Mouse (Mus musculus) left cerebral cortex, postnatal 10 days (tissue): ENCODE data around the gene Kif5a. TPM values are rescaled to one million over a fixed set of nuclear protein-coding genes. Genes with fewer than 3 reads are reported as not detected.

ENCODE experiments used
- DNase-seq, 2 experiments: peaks; one replicate each; pipeline ENCODE4 v3.0.0; 2021 to 2022; ENCODE audit warnings: low spot score in 2 of 2, mixed read lengths in 1 of 2; ENCODE audit errors: extremely low spot score in 1 of 2
- intact Hi-C: fragments of 180-260 bp; cut with DNase I; formaldehyde crosslinking; loops from one replicate; pipeline ENCODE4 v1.15.1; 2025
- total RNA-seq, 2 experiments: library from RNA; stranded (reverse); gene quantifications; 2 replicates each; pipeline ENCODE4 v1.2.3; 2021

The Kif5a gene
- total RNA-seq, 2 experiments from 2014 or later = 468 to 479 TPM

DNA sequence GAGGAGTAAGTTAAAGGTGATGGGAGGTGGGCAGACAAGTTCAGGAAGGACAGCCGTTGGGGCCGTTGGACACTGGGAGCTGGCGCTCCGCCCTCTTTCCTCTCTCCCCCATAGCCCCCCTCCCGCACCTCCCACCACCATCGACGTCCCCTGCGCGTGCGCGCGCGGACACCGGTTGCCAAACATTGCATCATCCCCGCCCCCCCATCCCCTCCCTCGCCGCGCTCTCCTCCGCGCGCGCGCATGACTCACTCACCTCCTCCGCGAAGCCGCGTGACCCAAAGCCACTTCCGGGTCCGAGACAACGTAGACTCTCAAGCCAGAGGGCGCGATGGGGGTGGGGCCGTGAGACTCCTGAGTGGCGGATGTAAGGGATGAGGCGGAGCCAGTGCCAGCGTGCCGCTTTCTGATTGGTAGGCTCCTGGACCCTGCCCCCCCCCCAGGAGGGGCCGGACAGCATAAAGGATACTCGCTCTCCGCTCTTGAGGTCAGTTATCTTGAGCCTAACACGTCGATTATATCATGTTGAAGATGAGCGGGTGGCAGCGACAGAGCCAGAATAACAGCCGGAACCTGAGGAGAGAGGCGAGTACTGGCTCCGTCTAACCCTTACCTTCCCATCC, 27.3 kb upstream of the Kif5a start:
- peak; percentile 100 for DNase-seq
- intact Hi-C loops = no loop called here

DNA sequence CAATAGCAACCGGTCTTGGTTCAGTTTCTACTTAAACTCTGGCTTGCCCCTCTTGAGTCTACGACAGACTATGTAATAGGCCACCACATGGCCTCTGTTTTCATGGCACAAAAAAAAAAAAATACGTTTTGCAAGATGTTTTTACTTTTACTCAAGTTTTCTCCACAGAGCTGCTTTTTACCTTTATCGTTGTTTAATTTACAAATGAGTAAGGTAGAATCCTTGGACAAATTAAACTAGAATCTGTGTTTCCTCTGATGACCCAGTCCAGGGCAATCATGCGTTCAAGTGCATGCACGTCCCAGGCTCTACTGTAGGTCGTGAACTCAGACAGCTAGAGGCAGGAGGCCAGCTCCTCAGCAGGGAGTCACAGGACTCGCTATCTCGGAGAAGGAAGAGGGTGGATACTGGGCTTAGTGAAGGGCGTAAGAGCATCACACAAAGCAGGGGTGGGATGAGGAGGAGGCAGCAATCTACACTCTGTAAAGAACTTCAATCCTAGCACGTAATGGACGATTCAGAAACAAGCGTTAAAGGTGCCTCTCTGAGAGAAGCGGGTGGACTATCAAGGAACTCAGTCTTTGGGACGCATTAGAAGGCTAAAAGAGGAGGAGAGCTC, 26.5 kb upstream of the Kif5a start:
- peak in 1 of 2 experiments; percentile 88 for DNase-seq
- intact Hi-C loops = no loop called here

DNA sequence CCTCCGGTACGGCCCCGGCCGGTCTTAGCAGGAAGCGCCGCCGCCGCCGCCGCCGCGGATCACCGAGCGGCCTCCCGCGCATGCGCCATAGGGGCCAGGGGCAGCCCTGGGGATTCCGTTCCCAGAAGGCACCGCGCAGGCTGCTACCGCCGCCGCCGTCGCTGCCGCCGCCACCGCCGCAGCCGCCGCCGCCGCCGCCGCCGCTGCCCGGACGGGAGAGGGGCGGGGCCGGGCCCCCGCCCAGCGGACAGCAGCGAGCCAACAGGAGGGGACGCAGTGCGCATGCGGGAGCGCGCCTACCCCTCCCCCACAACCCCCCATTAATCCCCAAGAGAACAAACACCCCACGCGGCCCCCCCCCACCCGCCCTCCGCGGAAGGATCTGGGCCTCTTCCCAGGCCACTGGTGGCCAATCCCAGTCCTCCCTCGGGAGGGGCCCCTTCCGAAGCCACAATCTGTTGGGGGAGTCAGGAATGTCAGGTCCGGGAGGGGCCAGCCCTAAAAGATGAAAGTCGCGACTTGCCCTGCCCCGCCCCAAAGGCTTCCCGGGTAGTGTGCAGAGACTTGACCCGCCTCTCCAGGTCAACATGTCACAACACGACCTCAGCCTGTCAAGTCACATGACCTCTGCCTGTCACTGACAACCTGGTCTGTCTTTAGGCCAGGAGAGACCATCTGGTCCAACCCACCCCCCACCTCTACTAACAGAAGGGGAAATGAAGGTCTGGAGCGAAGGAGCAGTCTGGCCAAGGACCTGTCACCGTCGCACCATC, 25.8 kb upstream of the Kif5a start, which contains the start of gene Mbd6:
Mbd6 (minus strand) TSS at position 219 of the 773 bp plus-strand sequence.
- intact Hi-C loops = no loop called here
- peak; percentile 69 to 93 for DNase-seq

DNA sequence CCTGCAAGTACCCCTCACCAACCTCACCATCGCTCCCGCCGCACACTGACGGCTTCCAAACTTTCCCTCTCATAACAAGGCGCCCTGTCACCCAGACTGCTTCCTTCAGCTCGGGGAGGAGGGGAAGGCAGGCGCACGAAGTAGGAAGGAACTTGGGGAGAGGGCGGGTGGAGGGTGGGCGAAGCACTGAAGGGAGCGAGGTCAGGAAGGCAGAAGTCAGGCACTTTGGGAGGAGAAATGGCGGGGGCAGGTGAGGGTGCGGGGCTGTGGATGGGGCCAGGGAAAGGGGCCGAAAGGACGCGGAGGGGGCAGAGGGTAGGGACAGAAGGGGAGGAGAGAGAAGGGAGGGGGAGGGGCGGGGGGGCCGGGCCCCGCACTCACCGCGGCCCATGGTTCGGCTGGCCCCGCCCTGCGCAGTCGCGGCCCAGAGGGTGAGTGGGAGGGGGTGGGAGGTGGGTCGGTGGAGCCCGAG, 25.2 kb upstream of the Kif5a start:
- intact Hi-C loops = no loop called here

DNA sequence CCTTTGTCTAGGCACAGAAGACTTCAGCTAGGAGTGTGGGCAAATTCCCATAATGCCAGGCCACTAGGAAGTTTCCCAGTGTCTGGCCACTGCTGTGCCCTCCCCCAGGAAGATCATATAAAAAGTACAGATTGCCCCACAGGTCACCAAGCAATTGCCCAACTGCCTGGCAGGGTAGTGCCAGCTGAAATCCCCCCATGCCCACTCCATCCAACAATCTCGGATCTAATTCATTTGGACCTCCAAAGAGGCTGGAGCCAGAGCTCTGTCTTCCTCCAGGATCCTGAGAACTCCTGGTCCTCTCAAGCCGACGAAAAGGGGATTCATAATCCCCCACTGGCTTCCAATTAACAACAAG, 24.8 kb upstream of the Kif5a start:
- DNase-seq = no peak
- intact Hi-C loops = no loop called here

More for the DNA sequence above, 25.2 kb upstream of the Kif5a start:
- DNase-seq = peak in 1 of 2 experiments; percentile 78

DNA sequence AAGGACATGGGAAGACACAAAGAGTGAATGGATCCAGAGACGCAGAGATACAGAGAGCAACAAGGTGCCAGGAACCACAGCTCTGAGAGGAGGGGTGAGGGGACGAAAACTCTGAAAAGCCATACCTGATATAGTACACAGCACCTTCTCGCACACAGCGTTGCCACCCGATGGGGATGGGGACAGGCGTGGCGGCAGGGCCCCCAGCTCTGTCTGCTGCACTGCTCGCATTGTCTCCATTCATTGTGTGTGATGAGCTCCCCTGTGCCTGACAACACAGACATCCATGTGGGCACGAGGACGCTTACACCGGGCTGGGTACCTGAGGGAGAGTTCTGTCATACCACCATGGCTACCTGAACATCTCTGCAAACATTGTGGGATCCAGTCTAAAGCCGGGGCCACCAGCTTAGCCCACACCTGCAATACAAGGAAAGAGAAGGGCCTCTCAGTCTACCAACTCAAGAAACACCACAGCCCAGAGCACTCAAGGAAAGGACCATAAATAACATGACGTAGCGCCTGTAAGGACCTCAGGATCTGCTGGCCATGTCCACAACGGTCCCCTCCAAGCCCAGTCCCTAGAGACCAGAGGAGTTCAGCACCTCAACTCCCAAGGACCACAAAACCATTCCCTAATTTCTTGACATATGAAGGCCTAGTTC, 24.3 kb upstream of the Kif5a start:
- no peak for DNase-seq
- intact Hi-C loops = no loop called here

DNA sequence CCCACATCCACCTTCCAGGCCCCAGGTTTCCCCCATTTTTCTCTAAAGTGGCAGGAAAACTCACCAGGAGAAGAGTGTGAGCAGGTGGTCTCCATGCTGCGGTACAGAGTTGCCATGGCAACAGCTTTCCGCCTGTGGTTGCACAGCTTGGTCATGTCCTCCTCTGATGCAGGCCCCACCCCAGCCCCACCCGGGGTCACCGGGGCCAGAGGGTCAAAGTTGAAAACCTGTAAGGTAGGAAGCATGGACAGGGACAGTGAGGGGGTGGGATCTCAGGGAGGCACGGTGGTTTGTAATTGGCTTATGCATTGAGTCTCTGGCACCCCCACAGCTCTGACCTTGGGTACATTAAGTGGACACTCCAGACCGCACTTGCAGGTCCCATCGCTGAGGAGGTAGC, 23.6 kb upstream of the Kif5a start:
- DNase-seq = peak in 1 of 2 experiments; percentile 71
- intact Hi-C loops = no loop called here

DNA sequence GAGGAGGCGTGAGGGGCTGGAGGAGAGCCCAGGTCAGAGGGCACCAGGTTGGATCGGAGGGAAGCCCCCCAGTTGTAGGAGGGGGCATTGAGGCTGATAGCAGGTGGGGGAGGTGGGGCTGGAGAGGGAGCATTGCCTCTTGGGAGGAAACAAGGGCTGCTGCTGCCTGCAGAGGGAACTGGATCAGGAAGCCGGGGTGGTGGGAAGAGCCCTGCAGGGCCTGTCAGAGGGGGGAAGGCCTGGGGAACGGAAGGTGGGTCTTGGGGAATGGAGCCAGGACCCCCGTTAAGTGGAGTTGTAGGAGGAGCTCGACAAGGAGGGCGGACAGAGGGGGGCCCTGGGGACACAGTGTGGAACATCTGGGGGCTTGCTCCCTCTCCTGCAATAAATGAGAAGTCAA, 23.0 kb upstream of the Kif5a start:
- intact Hi-C loops = no loop called here

DNA sequence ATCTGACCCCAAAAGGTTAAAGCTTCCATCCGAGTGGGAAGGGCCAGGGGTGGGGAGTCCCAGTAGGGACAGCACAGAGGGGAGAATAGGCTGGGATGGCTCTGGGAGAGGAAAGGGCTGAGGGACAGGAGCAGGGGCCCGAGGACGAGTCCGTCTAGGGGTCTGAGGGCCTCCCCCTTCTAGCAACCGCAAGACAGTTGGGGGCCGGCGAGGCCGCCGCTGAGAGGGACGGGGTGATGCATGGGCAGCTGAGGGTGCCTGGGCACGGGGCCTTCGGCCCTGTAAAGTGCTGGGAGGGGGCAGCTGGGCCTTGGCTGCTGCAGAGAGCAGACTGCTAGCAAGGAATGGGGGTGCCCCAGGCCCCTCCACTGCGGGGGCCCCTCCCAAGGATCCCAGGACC, 22.5 kb upstream of the Kif5a start:
- no peak for DNase-seq
- intact Hi-C loops = no loop called here

More for the DNA sequence above, 23.0 kb upstream of the Kif5a start:
- no peak for DNase-seq

DNA sequence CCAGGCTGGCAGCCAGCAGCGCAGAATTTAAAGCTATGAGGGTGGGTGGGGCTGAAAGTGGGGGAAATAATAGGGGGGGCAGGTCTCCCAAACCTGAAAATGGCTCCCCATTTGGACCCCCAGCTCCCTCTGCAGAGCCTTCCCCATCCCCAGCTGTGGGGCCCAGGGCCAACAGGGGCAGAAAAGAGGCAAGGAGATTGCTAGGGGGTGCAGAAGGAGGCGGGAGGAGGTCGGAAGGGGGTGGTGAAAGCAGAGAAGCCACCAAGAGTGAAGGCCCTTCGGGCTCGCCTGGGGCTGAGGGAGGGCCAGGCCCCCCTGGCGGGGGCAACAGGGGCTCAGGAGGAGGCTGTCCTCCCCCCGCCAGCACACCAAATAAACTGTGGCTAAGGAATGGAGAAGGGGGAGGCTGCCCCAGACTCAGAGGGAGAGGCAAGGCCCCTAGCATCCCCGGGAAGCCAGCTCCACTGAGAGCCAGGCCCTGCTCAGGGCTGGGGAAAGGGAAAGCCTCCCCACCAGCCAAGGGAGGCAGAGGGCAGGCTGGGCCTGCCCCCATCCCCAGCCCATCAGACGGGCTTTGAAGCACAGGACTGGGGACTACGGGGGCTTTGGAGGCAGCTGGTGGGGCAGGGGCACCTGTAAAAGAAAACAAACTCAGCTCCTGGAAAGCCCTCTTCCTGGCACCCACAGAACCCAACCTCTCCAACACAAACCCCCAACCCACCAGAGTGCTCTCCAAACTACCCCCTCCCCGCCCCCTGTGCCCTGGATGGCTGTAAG, 21.8 kb upstream of the Kif5a start:
- no peak for DNase-seq
- intact Hi-C loops = no loop called here

DNA sequence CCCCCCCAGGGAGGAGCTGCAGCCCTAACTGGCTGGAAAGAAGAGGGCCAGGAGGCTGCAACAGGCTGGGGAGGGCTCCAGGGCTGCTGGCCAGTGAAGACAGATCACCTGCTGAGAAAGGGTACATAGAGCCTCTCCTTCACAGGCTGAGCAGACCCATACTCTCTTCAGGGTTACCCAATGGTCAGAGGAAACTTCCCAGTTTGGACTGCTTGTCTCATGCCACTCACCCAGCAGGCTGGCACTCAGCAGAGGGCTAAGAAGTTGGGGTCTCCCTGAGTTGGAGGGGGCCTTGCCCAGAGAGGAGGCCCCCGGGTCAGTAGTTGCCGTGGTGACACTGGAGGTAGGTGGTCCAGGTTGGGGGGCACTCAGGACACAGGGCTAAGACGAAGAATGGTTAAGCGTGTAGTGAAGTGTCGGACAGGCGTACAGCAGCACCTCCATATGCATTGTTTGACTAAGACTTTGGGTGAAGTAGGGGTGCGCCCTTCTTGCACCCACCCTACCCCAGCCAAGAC, 21.0 kb upstream of the Kif5a start:
- intact Hi-C loops = no loop called here
- DNase-seq = no peak

DNA sequence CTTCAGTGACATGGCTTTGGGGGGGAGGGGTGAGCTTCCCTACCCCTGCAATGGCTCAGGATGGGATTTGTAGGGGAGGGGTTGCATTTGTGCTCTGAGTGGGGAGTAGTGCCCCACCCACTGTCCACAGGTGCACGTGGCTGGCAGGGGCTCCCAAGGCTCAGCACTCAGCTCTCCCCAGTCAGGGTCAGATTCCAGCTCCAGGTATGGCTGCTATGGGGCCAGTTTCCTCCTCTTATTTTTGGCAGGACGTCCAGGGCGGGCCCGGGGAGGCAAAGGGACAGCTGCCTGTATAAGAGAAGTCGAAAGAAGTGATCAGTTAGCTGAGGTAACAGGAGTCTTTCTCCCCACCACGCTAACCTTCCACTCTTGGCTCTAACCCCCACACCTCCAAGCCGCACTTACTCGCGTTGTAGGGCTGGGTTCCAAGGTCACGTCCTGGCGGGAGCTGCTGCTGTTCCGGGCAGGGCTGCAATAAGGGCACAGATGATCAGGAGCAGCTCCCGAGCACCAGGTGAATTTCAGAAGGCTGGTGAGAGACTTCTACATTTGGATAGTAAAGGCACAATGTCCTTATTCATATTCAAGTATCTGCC, 19.6 kb upstream of the Kif5a start:
- no peak for DNase-seq
- intact Hi-C loops = no loop called here

DNA sequence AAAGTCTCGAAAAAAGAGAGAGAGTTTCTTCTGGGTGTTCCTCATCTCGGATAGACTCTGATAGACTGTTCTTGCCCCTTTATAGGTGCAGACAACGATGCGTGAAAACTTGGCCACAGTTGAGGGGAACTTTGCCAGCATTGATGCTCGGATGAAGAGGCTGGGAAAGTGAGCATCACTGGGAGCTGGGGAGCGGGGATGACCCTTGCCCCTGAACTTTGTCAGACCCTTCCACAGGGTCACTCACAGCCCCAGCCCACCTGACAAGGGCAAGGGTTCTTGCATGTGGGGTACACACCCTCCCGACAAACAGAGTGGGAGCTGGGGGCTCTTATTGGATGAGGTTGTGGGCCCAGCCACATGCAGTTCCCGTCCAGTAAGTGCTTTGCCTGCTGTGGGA, 18.2 kb upstream of the Kif5a start:
- no peak for DNase-seq
- intact Hi-C loops = no loop called here

DNA sequence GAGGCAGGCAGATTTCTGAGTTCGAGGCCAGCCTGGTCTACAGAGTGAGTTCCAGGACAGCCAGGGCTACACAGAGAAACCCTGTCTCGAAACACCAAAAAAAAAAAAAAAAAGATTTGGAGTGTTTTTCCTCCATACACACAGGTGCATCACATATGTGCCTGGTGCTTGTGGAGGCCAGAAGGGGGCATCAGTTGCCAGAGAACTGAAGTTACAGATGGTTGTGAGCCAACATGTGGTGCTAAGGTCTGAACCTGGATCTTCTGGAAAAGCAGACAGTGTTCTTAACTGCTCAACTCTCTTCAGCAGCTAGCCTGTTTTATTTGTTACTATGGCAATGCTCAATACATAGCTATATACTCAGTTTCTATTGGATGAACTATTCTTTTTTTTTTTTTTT, 16.6 kb upstream of the Kif5a start:
- intact Hi-C loops = no loop called here
- DNase-seq = no peak

DNA sequence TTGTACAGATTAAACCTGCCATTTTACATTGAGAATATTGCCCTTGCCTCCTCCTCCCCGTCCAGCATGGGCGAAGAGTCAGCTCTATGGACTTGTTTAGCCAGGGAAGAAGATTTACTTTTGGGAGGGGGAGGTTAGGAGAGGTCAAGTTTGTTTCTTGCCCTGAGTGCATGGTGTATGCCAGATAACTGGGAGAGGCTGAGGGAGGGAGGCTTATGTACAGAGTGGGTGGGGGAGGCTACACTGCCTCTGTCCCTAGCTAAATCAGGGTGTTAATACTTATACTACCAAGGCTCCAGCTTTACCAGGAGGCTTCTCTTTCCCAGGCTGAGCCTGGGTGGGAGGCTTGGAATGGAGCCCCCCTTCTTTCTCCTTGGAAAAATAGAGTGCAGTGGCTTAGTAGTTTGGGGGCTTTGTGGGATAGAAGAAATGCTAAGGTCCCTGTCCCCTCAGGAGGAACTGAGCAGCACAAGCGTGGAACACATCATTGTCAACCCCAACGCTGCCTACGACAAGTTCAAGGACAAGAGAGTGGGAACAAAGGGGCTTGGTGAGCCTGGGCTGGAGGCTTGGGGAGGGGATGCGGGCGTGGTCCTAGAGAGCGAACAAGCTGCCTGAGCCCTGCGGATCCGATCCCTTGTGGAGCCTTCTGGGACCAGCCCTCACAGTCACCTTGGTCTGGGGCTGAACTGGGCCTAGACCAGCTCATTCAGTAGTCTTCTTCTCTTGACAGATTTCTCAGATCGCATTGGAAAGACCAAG, 11.3 kb upstream of the Kif5a start:
- intact Hi-C loops = no loop called here
- DNase-seq = no peak

DNA sequence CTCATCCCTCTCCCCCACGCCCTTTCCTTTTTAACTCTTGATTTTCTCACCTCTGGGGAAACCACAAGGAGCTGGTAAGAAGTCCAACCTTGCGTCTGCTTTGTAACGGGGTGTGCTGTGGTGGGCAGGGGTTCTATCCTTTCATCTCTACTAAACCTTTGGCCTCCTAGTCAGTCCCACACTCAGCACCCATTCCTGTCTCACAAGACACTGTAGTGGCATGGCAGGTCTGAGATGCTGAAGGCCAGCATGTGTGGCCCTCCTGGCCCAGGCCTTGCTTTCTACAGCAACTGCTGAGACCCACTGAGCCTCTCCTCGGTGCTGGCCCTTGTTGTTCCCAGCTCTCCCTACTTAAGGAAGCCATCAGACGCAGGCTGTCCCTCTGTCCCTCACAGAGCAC, 9.2 kb upstream of the Kif5a start:
- intact Hi-C loops = no loop called here
- DNase-seq = no peak

DNA sequence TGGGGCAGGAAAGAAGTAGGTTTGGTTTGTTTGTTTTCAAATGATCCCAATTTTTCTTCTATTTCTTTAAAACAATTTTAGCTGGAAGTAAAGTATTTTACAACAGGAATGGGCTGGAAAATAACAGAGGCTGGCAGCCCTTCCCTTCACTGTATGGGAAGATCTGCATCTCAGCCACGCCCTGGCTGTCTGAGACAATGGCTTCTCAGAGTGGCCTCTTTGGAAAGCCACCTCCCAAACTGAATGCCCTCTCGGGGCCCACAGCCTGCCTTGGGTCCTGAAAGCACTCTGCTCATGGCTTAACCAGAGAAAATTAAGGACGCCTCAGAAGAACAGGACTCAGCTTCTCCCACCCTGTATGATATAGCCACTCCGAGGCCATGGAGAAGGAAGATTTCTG, 6.7 kb upstream of the Kif5a start:
- no peak for DNase-seq
- intact Hi-C loops = no loop called here

DNA sequence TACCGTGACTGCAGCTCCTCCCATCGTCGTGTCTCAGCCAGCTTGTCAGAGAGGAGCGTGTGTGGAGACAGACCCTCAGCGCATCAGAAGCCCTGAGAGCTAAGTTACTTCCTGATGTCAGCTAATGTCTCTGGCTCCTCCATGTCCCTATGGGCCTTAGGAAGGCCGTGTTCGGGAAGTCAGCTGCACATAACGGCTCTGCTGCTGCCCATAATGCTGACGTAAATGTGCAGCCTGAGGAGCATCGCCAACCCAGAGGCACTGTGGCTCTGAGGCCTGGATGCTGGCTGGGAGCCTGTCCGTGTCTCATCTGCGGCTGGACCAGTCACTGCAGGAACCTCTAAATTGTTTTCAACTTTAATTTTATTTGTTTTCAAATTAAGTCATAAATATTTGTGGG, 5.9 kb upstream of the Kif5a start:
- DNase-seq = no peak
- intact Hi-C loops = no loop called here
